Mouse (Mus musculus): Measurements from ENCODE around the gene Apbb1ip. TPM values are rescaled to one million over a fixed set of nuclear protein-coding genes. Genes with fewer than 3 reads are reported as not detected.

Apbb1ip gene
- total RNA-seq, 2 experiments from 2014 or later = 22.9 to 110 TPM

DNA sequence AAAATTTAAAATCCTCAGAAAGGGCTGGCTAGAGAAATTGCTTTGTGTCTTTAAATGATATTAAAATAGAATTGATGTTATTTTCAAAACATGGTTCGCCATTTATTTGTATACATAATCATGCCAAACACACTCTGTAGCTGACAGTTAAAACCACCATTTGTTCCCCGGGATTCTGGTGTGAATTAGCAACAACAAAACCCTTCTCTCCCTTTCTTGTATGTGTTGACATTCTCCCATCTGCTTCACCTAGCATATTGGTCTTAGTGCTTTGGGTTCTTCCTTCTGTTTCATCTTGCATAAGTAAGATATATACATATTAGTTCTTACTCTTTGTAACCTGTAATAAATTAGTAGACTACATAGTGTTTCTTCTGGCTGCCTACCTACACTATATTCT lies 144.8 kb downstream of the Apbb1ip start:
- no peak for ATAC-seq (replicated peaks; ENCODE audit: poor library complexity, severe bottlenecking)

Other genes starting within 250 kb of the Apbb1ip start
- gene Gad2, start 151.9 kb upstream of the Apbb1ip start, total RNA-seq (2014; fragmentation: Nextera tagmentation) = not detected in 2 replicates
- not detected in 2 replicates for gene Gad2, start 151.9 kb upstream of the Apbb1ip start, total RNA-seq (2017)
- 37.9 and 53.4 TPM in 2 replicates for gene Pdss1, start 121.4 kb downstream of the Apbb1ip start, total RNA-seq (2014; fragmentation: Nextera tagmentation)
- 24.8 and 37.3 TPM in 2 replicates for gene Pdss1, start 121.4 kb downstream of the Apbb1ip start, total RNA-seq (2017)

All from granulocyte monocyte progenitor cell, adult 5-6 weeks (primary cell).